Mouse (Mus musculus): ENCODE results near the gene Kel.

The Kel gene

GRCm38 (mm10) chr6:41643227-41643626 lies 60.9 kb downstream of the Kel start:
- no peak for DNase-seq

DNA sequence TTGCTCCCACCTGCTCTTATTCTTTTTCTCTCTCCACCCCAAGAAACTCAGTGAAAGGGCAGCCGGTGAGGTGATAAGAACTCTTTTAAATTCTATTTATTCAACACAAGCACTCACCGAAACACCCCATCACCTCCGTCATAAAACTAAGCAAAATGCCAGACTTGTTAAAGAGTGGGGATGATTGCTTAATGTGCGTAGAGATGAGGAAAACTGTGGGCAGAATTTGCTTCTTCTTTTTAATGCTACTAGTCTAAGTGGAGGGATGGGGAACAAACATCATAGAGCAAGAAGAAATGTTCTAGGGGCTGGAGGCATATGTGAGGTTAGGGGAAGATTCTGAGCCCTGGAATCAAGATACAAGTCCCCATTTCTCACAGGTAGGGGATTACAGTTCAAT lies 61.4 kb downstream of the Kel start:
- no peak for DNase-seq

- DNase-seq, result no peak
Observed at GRCm38 (mm10) chr6:41641173-41641866, 62.8 kb downstream of the Kel start.

GRCm38 (mm10) chr6:41640449-41640848 lies 63.7 kb downstream of the Kel start:
- no peak for DNase-seq

DNA sequence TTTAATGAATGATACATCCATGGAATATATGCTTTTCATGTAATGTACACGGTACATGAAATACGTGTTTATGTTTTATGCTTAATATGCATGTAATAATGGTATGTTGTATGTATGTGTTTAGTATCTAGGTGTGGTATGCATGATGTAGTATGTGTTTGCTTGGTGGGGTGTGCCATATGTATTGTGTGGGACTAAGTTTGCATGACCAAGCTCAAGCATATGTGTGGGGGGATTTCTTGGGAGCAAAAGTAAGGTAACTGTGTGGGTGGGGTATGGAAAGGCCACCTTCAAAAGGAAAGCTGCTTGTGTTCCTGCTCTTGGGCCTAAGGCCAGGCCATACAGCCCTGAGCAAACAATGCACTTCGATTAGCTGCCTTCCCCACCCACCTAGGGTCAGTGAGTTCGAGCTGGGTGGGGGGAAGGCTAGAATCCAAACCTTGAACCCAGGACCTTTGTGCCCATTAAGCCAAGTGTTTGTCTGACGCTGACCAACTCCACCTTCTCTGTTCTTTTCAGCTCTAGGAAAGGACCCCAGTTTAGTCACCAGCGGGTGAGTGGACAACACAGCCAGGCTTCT lies 66.1 kb downstream of the Kel start:
- DNase-seq, result no peak

- DNase-seq, result no peak
Observed at GRCm38 (mm10) chr6:41637393-41637792, 66.7 kb downstream of the Kel start.

Data from thymus, postnatal 25 days (tissue).